Mouse (Mus musculus) right cerebral cortex, postnatal 10 days (tissue): Measurements from ENCODE around the gene Efcab8.

Experiments used
- DNase-seq, 2 experiments: peaks; one replicate each; pipeline ENCODE4 v3.0.0; 2021; ENCODE audit warnings: low spot score in 2 of 2

Gene Efcab8

GRCm38 (mm10) chr2:153779394-153779981 is at the start of gene Efcab8:
Gene Efcab8, plus strand, starts transcription at chr2:153779931.
- DNase-seq: no peak

DNA sequence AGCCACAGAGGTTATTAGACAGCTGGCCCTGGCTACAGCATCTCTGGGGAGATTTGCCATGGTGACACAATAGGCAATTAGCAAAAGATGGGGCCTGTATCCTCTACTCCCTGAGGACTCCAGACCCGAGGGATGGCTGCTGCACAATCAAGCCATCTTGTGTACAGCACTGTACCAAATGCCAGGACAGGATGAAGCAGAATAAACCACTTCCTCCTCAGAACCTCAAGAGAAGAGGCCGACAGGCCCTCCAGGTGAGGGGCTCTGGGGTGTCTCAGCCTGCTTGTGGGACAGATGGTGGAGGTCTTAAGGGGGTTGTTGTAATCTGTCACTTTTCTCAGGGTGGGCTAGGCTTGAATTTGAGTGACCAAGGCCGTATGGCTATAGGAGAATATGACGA is 45.7 kb upstream of the Efcab8 start:
- no peak for DNase-seq

- peak; percentile 100 for DNase-seq
Measured at GRCm38 (mm10) chr2:153740500-153741436, 39.0 kb upstream of the Efcab8 start, which contains the start of gene Mapre1. Gene Mapre1, plus strand, starts transcription at chr2:153741274.

- DNase-seq: peak in 1 of 2 experiments; percentile 82
Measured at GRCm38 (mm10) chr2:153741437-153742065, 38.2 kb upstream of the Efcab8 start.

DNA sequence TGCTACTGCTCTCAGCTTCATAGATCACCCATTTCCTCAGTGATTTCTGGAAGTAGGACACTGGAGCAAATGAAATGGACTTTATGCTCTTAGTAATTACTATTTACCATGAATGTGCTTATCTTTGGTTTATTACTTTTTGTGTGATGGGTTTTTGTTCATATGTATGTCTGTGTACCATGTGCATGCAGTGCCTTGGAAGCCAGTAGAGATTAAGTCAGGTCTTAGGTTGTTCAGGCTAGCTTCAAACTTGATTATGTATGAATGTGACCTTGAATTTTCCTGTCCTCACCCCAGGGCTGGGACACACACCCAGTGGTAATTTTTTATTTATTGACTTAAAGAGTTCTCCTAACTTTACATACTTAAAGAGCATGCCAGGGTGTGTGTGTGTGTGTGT is 31.7 kb upstream of the Efcab8 start:
- no peak for DNase-seq

- DNase-seq: no peak
Measured at GRCm38 (mm10) chr2:153750363-153750762, 29.4 kb upstream of the Efcab8 start.

DNA sequence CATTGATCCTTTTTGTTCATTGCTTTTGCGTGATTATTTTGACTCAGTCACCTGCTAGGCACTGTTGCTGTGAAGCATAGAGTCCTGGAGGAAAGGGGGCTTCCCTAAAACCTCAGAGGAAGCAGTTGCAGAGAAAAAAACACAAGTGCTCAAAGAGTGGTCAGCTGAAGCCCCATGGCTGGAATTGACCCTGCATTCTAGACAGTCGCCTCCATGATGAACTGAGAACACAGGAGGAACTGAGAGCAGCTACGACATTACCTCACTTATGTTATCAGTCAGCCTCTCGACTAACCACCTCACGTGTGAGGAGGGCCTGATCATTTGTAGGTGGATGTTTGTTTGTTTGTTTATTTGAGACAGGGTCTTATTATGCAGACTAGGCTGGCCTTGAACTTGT is 17.6 kb upstream of the Efcab8 start:
- DNase-seq: no peak

DNA sequence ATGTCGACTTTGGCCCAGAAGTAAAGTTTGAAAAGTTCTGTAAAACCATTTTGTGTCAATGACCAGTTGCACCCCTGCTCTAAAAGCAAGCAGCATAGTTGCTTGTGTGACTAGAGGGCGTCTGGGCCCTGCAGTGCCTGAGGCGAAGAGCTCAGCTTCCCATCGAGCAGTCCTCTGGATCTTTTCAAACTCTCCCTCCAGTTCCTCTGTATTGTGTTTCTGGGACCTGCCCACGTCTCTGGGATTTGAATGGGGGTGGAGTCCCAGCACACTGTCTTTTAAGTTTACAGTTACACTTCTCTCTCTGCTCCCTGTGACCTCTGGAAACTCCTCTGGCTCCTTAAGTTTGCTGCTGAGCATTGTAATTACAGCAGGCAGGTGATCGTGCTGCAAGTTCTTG is 12.2 kb upstream of the Efcab8 start:
- no peak for DNase-seq

- DNase-seq: no peak
Measured at GRCm38 (mm10) chr2:153768881-153769280, 10.8 kb upstream of the Efcab8 start.

DNA sequence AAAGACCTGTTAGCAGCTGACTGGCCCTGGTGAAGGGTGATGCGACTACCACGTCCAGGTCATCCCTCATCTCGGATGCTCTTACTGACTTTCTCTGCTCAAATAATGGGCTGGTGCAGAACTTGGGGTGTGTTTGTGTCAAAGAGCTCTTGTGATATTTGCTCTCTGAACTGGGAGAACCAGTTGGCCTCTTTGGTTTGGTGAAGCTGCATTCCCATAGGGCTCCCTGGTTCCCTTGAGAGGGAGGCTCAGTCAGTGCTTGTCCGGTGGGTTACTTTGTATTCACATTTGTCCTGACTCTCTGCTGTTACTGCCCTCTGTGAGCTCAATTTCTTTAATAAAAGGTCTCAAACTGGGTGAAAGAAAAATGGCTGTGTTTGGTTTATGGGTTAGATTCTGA is 6.8 kb upstream of the Efcab8 start:
- no peak for DNase-seq

DNA sequence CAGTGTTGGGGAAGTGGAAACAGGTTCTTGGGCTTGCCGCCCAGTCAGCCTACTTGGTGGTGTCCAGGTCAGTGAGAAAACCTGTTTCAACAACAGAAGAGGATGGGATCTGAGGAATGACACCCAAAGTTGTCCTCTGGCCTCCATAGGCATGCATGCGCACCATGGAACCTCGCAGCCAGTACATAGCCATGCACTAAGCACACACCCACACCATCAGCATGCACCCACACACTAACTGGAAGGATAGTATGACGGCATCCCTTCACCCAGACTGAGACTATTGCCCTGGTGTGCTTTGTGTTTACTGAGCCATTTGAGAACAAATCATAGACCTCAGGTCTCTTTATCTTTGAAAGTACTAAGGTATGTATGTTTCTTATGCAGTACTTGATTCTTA is 4.3 kb upstream of the Efcab8 start:
- DNase-seq: no peak

- DNase-seq: peak; percentile 74 to 75
Measured at GRCm38 (mm10) chr2:153778638-153779362, 931 bp upstream of the Efcab8 start.

GRCm38 (mm10) chr2:153781181-153781580 is 1.4 kb downstream of the Efcab8 start:
- DNase-seq: no peak

DNA sequence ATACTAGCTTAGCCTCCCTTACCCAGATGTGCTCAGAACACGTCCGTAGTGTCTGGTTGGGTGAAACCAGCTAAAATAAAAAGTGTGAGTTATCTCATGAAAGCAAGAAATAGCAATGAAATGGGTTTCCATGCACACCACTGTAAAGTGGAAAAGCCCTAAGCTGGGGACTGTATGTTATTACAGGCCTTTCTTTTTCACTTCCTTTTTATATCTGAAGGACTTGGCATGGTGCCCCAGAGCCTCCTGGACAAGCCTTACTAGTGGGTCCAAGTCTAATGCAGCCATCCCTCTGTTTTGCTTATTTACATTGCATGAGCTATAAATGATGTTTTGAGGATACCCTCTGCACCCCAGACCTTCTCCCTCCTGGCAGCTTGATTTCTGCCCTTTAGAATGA is 4.9 kb downstream of the Efcab8 start:
- DNase-seq: peak; percentile 55 to 61

- DNase-seq: no peak
Measured at GRCm38 (mm10) chr2:153793366-153793765, 13.6 kb downstream of the Efcab8 start.

DNA sequence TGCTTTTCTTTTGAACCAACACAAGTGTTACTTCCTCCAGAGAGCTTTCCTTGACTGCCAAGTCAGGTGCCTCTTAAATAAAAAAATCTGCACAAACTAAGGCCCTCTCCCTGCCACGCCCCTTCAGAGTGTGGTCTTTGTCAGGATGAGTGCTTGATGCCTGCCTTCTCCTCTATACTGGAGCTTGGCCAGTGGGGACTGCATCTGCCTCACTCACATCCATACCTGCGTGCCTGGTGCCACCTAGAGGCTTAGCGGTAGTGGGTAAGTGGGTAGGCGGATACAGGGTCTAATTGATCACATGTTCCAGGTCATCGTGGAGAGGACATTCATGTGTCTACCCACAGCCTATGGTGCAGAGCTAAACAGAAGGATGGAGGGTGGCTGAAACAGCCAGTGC is 15.4 kb downstream of the Efcab8 start:
- DNase-seq: peak; percentile 37 to 40

DNA sequence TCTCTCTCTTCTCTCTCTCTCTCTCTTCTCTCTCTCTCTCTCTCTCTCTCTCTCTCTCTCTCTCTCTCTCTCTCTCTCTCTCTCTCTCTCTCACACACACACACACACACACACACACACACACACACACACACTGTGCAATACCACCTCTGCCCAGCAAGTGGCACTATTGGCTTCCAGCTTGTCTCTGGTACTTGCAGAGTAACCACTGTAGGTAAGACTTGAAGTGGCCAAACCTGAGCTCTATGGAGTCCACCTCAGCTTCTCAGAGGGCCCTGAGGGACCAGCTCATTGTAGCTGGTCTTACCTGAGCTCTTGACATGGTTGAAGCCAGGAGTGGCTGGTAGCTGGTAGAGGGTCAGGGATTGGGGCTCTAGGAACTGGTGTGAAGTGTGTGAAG is 27.7 kb downstream of the Efcab8 start:
- DNase-seq: peak; percentile 48 to 70

GRCm38 (mm10) chr2:153808146-153808545 is 28.4 kb downstream of the Efcab8 start:
- DNase-seq: no peak

DNA sequence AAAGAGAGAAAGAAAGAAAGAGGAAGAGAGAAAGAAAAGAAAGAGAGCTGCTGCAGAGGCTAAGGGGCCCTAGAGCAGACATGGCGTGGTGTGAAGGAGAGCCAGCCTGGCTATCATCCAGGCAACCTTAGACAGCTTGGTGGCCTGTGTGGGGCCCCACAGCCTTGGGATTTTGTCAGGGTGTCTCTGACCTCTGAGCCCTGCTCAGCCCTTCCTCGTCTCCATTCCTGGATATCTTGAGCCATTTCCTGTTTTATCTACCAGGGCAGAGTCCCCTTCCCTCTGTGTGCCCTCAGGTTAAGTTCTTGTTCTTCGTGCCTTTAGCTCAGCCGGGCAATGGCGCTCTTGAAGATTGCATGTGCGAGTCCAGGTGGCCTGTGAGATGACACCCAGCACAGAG is 29.1 kb downstream of the Efcab8 start:
- no peak for DNase-seq

- DNase-seq: no peak
Measured at GRCm38 (mm10) chr2:153809921-153810320, 30.2 kb downstream of the Efcab8 start.

DNA sequence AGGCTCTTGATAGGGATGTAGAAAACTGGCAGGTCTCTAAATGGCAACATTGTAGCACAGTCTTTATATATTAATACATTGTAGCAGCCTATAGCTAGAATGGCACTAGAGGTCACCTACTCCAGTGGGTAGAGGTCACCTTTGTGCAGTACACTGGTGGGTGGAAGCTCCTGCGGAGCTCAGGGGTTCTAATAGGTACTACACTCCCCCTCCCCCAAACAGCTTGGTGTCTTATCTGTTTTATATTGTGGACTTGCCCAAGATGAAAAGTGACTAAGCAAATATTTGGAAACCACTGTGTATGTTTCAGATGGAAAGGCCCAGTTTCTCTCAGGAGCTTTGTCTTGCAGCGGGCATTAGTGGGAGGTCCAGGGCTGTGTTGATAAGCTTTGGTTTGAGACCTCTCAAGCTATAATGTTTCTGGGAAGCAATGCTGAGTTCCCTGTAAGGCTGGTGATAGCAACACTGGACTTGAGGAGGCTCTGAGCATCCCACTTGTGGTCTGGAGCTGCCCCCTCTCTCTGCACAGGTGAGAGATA is 42.3 kb downstream of the Efcab8 start:
- no peak for DNase-seq

GRCm38 (mm10) chr2:153824593-153824992 is 44.9 kb downstream of the Efcab8 start:
- peak; percentile 41 to 50 for DNase-seq
